Mouse (Mus musculus) erythroblast, embryonic 14.5 days (primary cell): ENCODE data around the gene Fastk. TPM values are rescaled to one million over a fixed set of nuclear protein-coding genes. Genes with fewer than 3 reads are reported as not detected.

Source experiments
- H3K27me3 ChIP-seq: 2 replicates; pipeline ENCODE4 v1.6.1; 2012; ENCODE audit warnings: inconsistent platforms; ENCODE audit not compliant: control insufficient read depth
- H3K36me3 ChIP-seq: 2 replicates; pipeline ENCODE4 v1.6.1; 2012; ENCODE audit warnings: mild to moderate bottlenecking, inconsistent platforms; ENCODE audit not compliant: control insufficient read depth
- H3K4me1 ChIP-seq: 2 replicates; pipeline ENCODE4 v1.6.1; 2012; ENCODE audit warnings: inconsistent platforms; ENCODE audit not compliant: control insufficient read depth
- H3K4me3 ChIP-seq: replicated peaks from 2 replicates; pipeline ENCODE3; 2012; ENCODE audit warnings: moderate library complexity, mild to moderate bottlenecking, inconsistent platforms
- H3K9me3 ChIP-seq: 2 replicates; pipeline ENCODE4 v1.6.1; 2012; ENCODE audit warnings: low read length, inconsistent platforms, mixed read lengths; ENCODE audit not compliant: control insufficient read depth
- GATA1 ChIP-seq: IDR thresholded peaks from 2 replicates; pipeline ENCODE4 v1.6.1; 2012; ENCODE audit warnings: low read length, inconsistent platforms, mixed read lengths
- TAL1 ChIP-seq: IDR thresholded peaks from 3 replicates; pipeline ENCODE4 v1.6.1; 2012; ENCODE audit warnings: low read length, inconsistent platforms, mixed read lengths
- polyA plus RNA-seq: library from polyadenylated mRNA; stranded (reverse); fragments of >175 nt; gene quantifications from 2 replicates; pipeline ENCODE4 v1.2.3, GENCODE M21; 2012

The Fastk gene
- polyA plus RNA-seq, 1 experiment: 33.8 TPM

DNA sequence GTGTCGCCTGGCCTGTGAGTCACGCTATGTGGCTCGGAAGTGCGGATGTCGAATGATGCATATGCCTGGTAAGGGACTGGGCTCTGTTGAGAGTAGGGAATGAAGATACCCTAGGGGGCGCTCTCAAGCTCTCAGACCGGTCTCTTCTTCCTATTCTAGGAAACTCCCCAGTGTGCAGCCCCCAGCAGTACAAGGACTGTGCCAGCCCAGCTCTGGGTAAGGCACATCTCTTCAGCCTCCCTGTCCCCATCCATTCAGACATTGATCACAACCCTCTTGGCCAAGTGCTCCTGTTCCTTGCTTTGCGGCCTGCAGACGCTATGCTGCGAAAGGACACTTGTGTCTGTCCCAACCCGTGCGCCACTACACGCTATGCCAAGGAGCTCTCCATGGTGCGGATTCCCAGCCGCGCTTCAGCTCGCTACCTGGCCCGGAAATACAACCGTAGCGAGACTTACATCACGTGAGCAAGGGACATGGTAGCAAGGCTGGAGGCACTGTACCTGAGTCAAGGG, 28.8 kb downstream of the Fastk start:
- Histone ChIP-seq H3K27me3 (peaks cover 16% of the 10 kb centered on the region), H3K9me3 (no peaks in the 10 kb centered on the region), H3K4me3 (no peak overlapping the region), H3K4me1 (peaks cover 3% of the 10 kb centered on the region), H3K36me3 (peaks cover 12% of the 10 kb centered on the region)
- TF ChIP-seq GATA1 (no peak), TAL1 (no peak)

DNA sequence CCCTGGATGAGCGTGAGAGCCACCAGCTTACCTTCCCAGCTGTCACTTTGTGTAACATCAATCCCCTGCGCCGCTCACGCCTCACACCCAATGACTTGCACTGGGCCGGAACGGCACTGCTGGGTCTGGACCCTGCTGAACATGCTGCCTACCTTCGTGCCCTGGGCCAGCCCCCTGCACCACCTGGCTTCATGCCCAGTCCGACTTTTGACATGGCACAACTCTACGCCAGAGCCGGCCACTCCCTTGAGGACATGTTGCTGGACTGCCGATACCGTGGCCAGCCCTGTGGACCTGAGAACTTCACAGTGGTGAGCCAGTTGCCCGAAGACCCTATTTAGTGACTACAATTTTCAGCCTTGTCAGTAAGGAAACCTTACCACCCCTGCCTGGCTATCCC, 31.1 kb downstream of the Fastk start:
- no peak overlapping the region for H3K4me3 ChIP-seq
- peaks cover 3% of the 10 kb centered on the region for H3K4me1 ChIP-seq
- H3K27me3 ChIP-seq: peaks cover 16% of the 10 kb centered on the region
- H3K9me3 ChIP-seq: no peaks in the 10 kb centered on the region
- H3K36me3 ChIP-seq: peaks cover 3% of the 10 kb centered on the region
- TF ChIP-seq TAL1 (no peak), GATA1 (no peak)

DNA sequence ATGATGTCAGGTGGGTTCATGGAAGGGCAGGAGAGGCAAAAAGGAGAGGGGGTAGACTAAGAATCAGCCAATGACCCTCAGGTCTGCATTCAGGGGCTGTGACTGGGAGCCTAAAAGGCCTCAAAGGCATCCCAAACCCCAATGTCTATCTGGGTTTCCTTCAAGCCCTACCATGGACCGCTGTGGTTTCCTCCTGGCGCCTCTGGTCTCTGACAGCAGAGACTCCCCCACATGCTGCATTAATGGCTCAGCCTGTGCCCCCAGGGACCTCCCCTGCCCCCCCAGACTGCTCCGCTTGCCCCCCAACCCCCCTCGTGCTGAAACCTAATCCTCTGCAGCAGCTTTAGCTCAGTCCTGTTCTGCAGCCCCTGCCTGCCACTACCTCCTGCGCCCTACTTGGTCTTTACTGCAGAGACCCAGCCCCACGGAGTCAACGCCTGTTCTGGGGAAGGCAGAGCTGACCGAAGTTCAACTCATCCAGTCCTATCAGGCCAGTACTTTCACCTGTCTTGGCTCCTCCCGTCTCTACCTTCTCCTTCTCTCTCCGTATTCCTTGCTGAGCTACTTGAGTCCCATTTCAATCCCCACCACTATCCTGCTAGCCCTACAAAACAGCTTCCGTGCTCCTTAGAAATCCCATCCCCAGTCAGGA, 31.9 kb downstream of the Fastk start, which contains the start of gene Asic3:
Gene Asic3, plus strand, starts transcription at position 351 of the 652 bp plus-strand sequence.
- TF ChIP-seq GATA1 (no peak), TAL1 (no peak)

DNA sequence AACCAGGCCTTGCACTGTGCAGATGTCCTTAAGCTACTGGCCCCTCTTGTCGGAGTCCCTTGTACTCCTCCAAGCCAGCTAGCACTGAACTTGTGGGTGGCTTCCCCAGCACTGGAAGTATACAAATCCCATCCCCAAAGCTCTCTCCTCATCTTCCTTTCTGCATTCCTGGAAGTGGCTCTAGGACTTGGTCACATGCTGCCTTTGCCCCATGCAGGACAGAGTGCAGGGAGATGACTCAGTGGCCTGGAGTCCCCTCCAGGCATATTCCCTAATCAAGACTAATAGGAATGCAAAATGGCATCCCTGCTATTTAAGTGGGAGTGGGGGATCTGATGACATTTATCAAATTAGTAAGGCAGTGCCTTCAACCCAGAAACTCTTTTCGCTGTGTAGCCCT, 33.0 kb downstream of the Fastk start:
- no peak for TF ChIP-seq GATA1
- no peak for TF ChIP-seq TAL1
- Histone ChIP-seq H3K27me3 (peaks cover 16% of the 10 kb centered on the region), H3K9me3 (no peaks in the 10 kb centered on the region), H3K4me3 (no peak overlapping the region), H3K36me3 (peaks cover 14% of the 10 kb centered on the region), H3K4me1 (peaks cover 3% of the 10 kb centered on the region)

More for the DNA sequence above, 31.9 kb downstream of the Fastk start, which contains the start of gene Asic3:
- Histone ChIP-seq H3K27me3 (peaks cover 16% of the 10 kb centered on the region), H3K4me3 (no peak within 1 kb of the TSS), H3K9me3 (no peaks in the 10 kb centered on the region), H3K36me3 (peaks cover 8% of the 10 kb centered on the region), H3K4me1 (peaks cover 3% of the 10 kb centered on the region)

DNA sequence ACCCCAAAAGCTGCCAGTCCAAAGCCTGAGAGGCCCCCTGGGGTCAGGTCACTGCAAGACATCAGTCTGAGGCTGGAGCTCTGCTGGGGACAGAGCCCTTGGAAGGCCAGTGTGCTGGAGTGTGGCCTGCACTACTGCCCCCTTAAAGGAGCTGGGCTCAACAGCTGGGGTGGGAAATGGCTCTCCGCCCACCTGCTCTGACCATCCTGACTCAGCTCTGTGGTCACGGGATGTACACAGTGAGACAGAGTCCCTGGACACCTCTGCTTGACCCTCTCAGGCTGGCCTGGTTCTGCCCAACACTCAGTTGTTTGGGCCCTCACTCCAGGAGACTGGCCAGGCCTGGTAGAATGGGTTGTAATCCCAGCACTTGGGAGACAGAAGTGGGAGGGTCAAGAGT, 35.6 kb downstream of the Fastk start:
- no peak for TF ChIP-seq GATA1
- no peak for TF ChIP-seq TAL1
- H3K4me3 ChIP-seq: no peak overlapping the region
- peaks cover 12% of the 10 kb centered on the region for H3K4me1 ChIP-seq
- no peaks in the 10 kb centered on the region for H3K9me3 ChIP-seq
- peaks cover 11% of the 10 kb centered on the region for H3K27me3 ChIP-seq
- H3K36me3 ChIP-seq: peaks cover 36% of the 10 kb centered on the region

DNA sequence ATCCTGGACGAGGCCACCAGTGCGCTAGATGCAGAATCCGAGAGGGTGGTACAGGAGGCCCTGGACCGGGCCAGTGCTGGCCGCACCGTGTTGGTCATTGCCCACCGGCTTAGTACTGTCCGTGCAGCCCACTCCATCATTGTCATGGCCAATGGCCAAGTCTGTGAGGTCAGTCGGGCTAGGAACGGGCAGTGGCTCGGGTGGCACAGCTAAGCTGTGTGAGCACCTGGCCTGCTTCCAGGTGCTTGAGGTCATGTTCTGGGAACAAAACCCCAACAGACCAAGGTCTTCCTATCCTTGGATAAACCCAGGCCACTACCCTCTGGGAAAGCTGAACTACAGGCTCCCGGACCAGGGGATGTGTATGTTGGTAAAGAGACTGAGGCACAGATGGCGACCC, 36.4 kb downstream of the Fastk start:
- TF ChIP-seq TAL1 (no peak), GATA1 (no peak)
- H3K9me3 ChIP-seq: no peaks in the 10 kb centered on the region
- peaks cover 4% of the 10 kb centered on the region for H3K27me3 ChIP-seq
- peaks cover 18% of the 10 kb centered on the region for H3K4me1 ChIP-seq
- peaks cover 43% of the 10 kb centered on the region for H3K36me3 ChIP-seq
- H3K4me3 ChIP-seq: no peak overlapping the region

DNA sequence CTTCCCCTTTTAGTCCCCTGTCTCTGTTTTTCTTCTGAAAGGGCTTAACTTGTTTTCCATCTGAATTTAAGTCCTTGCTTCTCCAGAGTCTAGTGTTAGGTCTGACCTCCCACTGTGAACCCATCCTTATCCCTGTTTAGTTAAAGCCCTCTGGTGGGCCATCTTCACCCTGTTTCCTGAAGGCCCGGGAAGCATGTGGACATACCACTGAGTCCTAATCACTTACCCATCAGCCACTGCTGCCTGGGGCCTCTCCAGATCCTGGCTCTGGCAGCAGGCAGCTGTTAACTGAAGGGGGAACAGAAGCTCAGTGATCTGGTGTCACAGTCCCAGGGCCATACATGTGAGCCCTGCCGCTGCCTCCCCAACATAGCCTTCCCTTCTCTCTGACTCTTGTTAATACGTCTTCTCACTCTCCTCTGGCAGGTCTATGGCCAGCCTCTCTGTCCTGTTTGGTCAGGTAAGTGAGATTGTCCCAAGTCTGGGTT, 39.7 kb downstream of the Fastk start:
- Histone ChIP-seq H3K36me3 (peaks cover 75% of the 10 kb centered on the region), H3K9me3 (no peaks in the 10 kb centered on the region), H3K27me3 (no peaks in the 10 kb centered on the region), H3K4me3 (no peak overlapping the region), H3K4me1 (peaks cover 18% of the 10 kb centered on the region)
- TF ChIP-seq GATA1 (no peak), TAL1 (no peak)

DNA sequence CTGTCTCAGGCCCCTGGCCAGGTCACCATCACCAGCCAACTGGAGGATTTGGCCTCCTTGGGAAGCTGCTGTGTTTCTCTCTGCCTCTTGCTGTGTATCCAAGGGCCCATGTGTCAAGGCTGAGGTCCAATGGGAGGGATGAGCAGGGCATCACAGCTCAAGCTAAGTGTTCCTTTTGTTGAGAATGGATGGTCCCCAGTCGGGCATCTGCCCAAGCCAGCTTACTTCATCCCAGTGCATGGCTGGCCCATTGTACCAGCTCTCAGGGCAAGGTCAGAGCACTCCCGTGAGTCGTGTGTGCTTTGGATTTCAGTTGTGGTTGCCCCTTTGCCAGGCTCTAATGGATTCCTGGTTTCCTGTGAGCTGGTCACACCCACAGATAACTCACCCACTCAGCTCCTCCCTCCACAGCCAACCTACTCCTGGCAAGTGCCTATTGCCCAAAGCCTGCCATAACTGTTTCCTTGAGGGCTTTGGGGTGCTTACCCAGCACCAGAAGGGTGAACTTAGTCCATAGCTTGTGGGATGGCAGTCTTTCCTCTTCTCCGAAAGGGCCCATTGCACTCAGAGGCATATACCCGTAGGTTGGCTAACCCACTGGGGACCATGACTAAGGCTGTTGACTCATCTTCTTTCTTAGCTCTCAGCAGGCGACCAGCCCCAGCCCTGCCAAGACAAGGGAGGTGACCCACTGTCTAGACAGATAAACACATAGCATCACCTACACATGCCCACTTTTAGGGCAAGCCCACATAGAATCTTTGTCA, 40.3 kb downstream of the Fastk start:
- Histone ChIP-seq H3K27me3 (no peaks in the 10 kb centered on the region), H3K4me3 (no peak overlapping the region), H3K36me3 (peaks cover 81% of the 10 kb centered on the region), H3K4me1 (peaks cover 20% of the 10 kb centered on the region), H3K9me3 (no peaks in the 10 kb centered on the region)
- TF ChIP-seq TAL1 (no peak), GATA1 (no peak)

DNA sequence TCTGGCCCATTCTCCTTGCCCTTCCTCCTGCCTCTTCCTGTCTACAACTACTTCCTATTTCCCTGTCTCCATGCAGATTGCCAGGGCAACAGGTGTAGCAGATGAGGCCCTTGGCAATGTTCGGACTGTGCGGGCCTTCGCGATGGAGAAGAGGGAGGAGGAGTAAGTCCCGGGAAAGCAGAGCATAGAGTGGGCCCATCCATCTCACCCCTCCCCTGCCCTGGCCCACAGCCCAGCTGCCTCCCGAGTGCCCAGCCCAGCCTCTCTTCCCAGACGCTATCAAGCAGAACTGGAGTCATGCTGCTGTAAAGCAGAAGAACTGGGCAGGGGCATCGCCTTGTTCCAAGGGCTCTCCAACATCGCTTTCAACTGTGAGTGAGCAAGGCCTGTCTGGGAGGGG, 43.1 kb downstream of the Fastk start:
- H3K36me3 ChIP-seq: peaks cover 67% of the 10 kb centered on the region
- H3K9me3 ChIP-seq: no peaks in the 10 kb centered on the region
- H3K4me3 ChIP-seq: no peak overlapping the region
- no peak for TF ChIP-seq TAL1
- no peak for TF ChIP-seq GATA1
- peaks cover 21% of the 10 kb centered on the region for H3K4me1 ChIP-seq
- H3K27me3 ChIP-seq: no peaks in the 10 kb centered on the region
